Mouse (Mus musculus) macrophage (primary cell): ENCODE data around the gene S100a4. TPM values are rescaled to one million over a fixed set of nuclear protein-coding genes. Genes with fewer than 3 reads are reported as not detected.

Experiments
- H3K27ac ChIP-seq: fragments of 350-480 bp; formaldehyde crosslinking; 2 replicates; pipeline ENCODE4 v1.9.0; 2021
- H3K36me3 ChIP-seq: fragments of 350-480 bp; formaldehyde crosslinking; 2 replicates; pipeline ENCODE4 v1.9.0; 2021; ENCODE audit errors: inconsistent target
- H3K4me3 ChIP-seq: fragments of 350-480 bp; formaldehyde crosslinking; 2 replicates; pipeline ENCODE4 v1.9.0; 2021; ENCODE audit errors: inconsistent target
- H3K79me2 ChIP-seq: fragments of 350-480 bp; formaldehyde crosslinking; 2 replicates; pipeline ENCODE4 v1.9.0; 2021; ENCODE audit errors: inconsistent target
- WGBS: methylation state at CpG from one replicate; pipeline ENCODE4 v1.1.7; 2026; ENCODE audit warnings: inconsistent platforms; ENCODE audit not compliant: missing documents; 5-methylcytosine and 5-hydroxymethylcytosine counted together
- polyA plus RNA-seq: library from polyadenylated mRNA; stranded (reverse); fragments of 250-400 nt; gene quantifications from 3 replicates; pipeline ENCODE4 v1.2.4, GENCODE M21; 2018; ENCODE audit warnings: inconsistent platforms
- total RNA-seq, 78 experiments: library from RNA; depleted of rRNA; stranded (reverse); fragments of 250-400 nt; gene quantifications; 1 replicate in 9 of 78; 2 replicates in 24 of 78; 3 replicates in 43 of 78; 4 replicates in 2 of 78; pipeline ENCODE4 v1.2.4; 2018; ENCODE audit warnings: inconsistent platforms in 56 of 78

The S100a4 gene
- total RNA-seq (2018; cell fraction: chromatin; rRNA removed), result 100 to 1,000 TPM in 1 of 26 experiments, 10 to 100 TPM in 3, 1 to 10 TPM in 15, not detected in 7; 2.0 to 107 (median 5.4) TPM
- total RNA-seq (2018; cell fraction: cytosol; rRNA removed), result 100 to 1,000 TPM in 13 of 26 experiments, 10 to 100 TPM in 13; 31.5 to 299 (median 113) TPM
- total RNA-seq (2018; cell fraction: nucleus; rRNA removed), result 10 to 100 TPM in 19 of 26 experiments, 1 to 10 TPM in 7; 5.3 to 99.0 (median 15.9) TPM
- polyA plus RNA-seq, result 174 to 303 TPM (median 196 TPM) in 3 replicates

DNA sequence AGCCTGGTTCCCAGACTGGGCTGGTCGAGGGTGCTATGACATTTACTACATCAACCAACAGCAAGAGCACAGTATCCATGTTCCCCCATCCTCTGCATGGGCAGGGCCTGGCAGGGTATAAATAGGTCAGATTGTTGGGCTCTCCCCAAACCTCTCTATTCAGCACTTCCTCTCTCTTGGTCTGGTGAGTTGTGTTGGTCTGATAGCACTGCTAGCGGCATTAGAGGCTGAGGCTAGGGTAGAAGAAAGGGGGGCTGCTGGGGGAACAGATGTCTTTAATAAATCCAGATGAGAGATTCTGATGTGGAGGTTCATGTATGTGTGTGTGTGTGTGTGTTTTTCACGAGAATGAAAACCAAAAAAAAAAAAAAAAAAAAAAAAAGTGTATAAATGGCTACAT, at the start of gene S100a4:
Gene S100a4, plus strand, starts transcription at position 149 of the 400 bp plus-strand sequence.
- WGBS, result 6% methylated on average over 2 of the region's 3 CpGs
- Histone ChIP-seq H3K36me3 (no peaks in the 10 kb centered on the region), H3K27ac (peak within 1 kb of the TSS; percentile 85), H3K79me2 (peaks cover 22% of the 10 kb centered on the region), H3K4me3 (peak within 1 kb of the TSS; percentile 47)

DNA sequence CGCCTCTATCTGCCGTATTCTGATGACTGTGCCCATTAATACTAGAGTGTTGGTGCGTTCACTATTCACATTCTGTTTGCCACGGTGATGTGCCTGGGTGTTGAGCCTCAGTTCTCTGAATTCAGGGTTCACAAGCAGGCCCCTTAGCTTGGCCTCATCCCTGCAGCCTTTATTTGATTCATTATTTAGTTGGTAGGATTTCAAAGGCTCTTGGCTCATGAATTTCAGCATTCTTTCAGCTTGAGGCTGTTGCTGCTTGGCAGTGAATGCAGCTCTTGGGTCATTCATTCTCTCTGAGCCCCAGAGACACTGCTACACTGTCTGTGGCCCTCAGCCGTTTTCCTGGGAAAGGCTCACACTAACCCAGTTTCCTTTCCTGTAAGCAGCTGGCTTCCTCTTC, 47.6 kb upstream of the S100a4 start:
- WGBS, result 80% methylated on average over 5 of the region's 5 CpGs
- H3K27ac ChIP-seq, result no peak overlapping the region
- no peak overlapping the region for H3K4me3 ChIP-seq
- no peaks in the 10 kb centered on the region for H3K79me2 ChIP-seq
- no peaks in the 10 kb centered on the region for H3K36me3 ChIP-seq

DNA sequence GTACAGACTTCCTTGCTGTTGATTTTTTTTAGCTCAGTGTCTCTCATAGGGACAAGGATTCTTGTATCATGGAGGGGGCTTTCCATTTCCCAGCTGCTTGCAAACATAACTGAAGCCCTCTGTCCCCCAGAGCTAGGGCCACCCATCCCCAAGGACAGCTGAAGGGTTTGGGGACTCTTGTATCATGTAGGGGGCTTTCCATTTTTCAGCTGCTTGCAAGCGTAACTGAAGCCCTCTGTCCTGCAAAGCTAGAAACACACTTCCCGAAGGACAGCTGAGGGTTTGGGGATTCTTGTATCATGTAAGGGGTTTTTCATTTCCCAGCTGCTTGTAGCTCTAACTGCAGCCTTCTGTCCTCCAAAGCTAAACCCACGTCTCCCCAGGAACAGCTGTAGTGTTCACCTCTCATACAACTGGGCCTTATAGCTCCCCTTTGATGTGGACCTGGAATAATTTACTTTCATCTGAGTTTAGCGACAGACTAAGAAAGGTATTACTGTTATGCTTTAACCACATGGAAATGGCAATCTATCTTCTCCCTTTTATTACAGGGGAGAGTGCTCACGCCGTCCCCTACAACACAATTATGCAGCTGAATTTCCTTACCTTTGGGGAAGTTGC, 43.5 kb upstream of the S100a4 start, which contains the start of gene S100a3:
Gene S100a3, plus strand, starts transcription at position 571 of the 621 bp plus-strand sequence.
- Histone ChIP-seq H3K4me3 (no peak within 1 kb of the TSS), H3K36me3 (no peaks in the 10 kb centered on the region), H3K27ac (no peak within 1 kb of the TSS), H3K79me2 (no peaks in the 10 kb centered on the region)
- 88% methylated on average over 6 of the region's 6 CpGs for WGBS

DNA sequence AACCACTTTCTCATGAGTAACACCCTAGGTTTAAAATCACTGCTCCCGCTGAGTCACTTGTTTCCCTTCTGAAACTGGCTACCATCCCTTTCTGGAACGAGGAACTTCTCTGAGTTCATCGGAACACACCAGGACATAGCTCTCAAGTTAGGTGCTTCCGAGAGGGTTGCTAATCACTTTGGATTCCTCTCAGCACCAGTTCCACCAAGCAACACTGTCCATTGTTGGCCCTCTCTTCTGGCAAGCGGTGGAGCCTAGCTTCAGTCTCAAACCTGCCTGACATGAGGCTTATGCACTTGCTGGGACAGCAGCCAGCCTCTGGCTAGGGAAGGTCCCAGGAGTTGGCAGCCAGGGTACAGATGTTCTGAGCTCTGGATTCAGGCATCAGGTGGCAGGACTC, 28.9 kb upstream of the S100a4 start:
- Histone ChIP-seq H3K27ac (no peak overlapping the region), H3K79me2 (no peaks in the 10 kb centered on the region), H3K4me3 (no peak overlapping the region), H3K36me3 (no peaks in the 10 kb centered on the region)
- WGBS, result 53% methylated on average over 5 of the region's 5 CpGs

DNA sequence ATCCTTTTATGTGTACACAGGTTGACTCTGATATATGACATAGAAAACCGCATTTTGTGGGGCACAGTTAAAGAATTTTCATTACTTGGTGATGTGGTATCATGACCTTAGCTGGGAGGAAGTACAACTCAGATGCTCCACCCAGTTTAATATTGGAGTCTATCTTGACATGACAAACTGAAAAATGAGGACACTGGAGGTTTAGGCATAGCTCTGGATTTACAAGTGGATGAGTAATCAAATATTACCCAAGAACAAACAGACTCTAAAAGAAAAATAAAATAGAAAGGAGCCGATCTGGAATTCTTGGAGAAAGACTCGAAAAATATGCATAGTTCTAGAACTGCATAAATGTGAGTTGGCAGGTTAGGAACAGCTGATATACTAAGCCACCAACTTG, 28.3 kb upstream of the S100a4 start:
- H3K79me2 ChIP-seq, result no peaks in the 10 kb centered on the region
- no peak overlapping the region for H3K27ac ChIP-seq
- 87% methylated on average over 3 of the region's 3 CpGs for WGBS
- no peaks in the 10 kb centered on the region for H3K36me3 ChIP-seq
- no peak overlapping the region for H3K4me3 ChIP-seq

DNA sequence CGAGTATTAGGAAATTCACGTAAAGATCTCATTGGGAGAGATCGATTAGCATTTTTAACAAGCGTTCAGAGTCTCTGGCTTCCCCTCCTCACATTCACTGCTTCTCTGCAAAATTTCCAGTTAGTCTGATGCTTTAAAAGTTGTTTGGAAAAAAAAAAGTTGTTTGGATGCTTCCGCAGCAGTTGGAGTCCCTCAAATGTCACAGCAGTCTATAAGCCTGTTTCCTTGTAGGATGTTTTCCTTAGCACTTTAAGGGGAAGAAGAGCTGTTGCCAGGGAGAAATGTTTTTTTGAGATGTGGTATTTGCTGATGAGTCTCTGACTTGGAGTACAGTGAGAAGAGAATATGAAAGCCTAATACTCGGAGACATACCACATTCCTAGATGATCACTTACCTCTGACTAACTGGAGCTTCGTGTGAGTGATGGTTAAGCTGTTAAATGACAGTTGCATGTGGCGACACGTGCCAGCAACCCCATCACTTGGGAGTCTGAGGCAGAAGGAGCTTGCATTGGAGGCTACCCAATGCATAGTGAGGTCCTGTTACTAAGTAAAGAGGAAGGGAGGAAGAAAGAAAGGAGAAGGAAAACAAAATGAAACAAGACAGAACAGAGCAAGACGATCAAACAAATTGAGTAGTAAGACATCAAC, 27.1 kb upstream of the S100a4 start:
- 88% methylated on average over 9 of the region's 10 CpGs for WGBS
- Histone ChIP-seq H3K36me3 (no peaks in the 10 kb centered on the region), H3K4me3 (no peak overlapping the region), H3K27ac (no peak overlapping the region), H3K79me2 (no peaks in the 10 kb centered on the region)

DNA sequence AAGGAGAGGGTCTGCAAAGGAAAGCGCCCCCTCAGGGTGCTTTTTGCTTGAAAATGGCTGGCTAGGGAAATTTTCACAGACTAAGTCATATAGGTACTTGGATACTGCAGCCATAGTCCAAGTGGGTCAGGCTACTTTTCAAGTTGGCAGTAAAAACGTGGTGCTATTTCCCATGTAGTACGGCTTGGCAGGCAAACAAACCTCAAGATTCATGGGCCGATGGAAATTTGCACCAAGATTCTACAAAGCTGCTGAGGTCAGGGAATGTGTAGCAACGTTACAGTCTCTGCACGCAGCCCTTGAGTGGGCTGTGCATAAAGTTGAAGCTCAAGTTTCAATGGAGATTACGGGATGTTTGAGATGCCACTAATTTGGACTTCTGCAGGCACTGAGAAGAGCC, 24.1 kb upstream of the S100a4 start:
- Histone ChIP-seq H3K27ac (no peak overlapping the region), H3K79me2 (no peaks in the 10 kb centered on the region), H3K4me3 (no peak overlapping the region), H3K36me3 (no peaks in the 10 kb centered on the region)
- 92% methylated on average over 7 of the region's 7 CpGs for WGBS

DNA sequence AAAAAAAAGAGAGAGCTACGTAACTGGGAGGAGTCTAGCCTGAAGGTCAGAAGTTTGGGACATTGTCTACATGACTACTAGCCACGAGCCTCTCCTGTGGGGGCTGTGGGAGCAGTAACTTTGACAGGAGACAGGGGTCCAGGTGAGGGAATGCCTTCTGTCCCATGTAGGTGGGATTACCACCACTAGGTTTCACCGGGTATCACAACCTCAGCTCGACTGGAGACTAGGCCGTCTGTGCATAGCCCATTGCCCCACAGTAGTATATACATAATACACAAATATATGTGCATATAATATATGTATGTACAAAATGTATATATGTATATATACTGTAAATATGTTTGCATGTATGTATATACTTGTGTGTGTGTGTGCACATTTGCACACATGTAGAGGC, 22.4 kb upstream of the S100a4 start:
- no peak overlapping the region for H3K4me3 ChIP-seq
- 92% methylated on average over 5 of the region's 5 CpGs for WGBS
- no peak overlapping the region for H3K27ac ChIP-seq
- H3K36me3 ChIP-seq, result no peaks in the 10 kb centered on the region
- H3K79me2 ChIP-seq, result no peaks in the 10 kb centered on the region

DNA sequence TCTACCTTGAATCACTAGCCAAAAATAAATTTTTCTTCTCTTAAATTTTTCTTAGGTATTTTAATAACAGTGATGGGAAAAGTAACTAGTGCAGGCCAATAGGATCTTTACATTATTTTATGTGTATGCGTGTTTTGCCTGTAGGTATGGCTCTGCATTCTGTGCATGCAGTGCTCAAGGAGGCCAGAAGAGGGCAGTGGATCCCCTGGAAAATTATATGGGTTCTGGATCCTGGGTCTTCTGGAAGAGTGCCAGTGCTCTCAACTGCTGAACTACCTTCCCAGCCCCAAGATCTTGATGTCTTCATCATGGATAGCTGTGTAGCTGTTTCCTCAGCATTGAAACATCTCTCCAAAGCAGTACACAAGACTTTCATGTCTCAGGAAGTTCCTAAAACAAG, 21.4 kb upstream of the S100a4 start:
- WGBS, result 94% methylated on average over 1 of the region's 1 CpGs
- H3K4me3 ChIP-seq, result no peak overlapping the region

DNA sequence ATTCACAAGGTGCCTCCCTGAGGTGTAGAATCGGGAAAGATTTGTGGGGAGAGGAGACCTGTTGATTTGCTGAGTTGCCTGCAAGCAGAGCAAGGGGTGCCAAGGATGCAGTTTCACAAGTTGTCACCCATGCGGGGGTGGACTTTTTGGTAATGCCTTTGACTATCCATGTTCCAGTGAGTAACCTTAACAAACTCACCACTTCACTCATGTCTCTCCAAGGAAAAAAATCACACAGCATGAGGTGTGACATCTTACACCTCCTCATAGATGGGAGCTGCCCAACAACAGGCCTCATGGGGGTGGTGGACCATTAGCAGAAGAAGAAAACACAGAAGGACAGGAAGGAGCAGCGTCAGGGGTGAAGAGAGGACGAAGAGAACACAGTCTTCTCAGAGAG, 21.0 kb upstream of the S100a4 start:
- no peaks in the 10 kb centered on the region for H3K79me2 ChIP-seq
- 96% methylated on average over 4 of the region's 4 CpGs for WGBS
- H3K27ac ChIP-seq, result no peak overlapping the region
- no peaks in the 10 kb centered on the region for H3K36me3 ChIP-seq
- no peak overlapping the region for H3K4me3 ChIP-seq

More for the DNA sequence above, 21.4 kb upstream of the S100a4 start:
- Histone ChIP-seq H3K36me3 (no peaks in the 10 kb centered on the region), H3K79me2 (no peaks in the 10 kb centered on the region), H3K27ac (no peak overlapping the region)

DNA sequence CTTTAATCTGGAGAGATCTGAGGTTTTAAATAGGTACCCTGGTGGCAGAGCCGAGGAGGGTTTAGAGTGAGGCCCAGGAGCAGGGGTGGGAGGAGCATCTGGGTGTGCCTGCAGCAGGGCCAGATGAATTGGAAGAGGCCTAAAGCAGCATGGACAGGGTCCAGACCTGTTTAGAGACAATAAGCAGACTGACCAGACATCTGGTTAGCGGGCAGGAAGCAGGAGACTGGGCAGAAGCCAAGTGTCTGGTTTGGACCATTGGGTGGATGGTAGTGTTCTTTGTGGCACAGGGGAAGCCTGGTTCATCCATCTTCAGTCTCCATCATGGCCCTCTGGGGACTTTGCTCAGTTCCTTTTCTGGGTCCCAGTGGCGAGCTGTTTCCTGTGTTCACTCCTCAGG, 19.7 kb upstream of the S100a4 start:
- Histone ChIP-seq H3K36me3 (no peaks in the 10 kb centered on the region), H3K79me2 (no peaks in the 10 kb centered on the region), H3K4me3 (no peak overlapping the region), H3K27ac (no peak overlapping the region)
- WGBS, result 61% methylated on average over 3 of the region's 3 CpGs

DNA sequence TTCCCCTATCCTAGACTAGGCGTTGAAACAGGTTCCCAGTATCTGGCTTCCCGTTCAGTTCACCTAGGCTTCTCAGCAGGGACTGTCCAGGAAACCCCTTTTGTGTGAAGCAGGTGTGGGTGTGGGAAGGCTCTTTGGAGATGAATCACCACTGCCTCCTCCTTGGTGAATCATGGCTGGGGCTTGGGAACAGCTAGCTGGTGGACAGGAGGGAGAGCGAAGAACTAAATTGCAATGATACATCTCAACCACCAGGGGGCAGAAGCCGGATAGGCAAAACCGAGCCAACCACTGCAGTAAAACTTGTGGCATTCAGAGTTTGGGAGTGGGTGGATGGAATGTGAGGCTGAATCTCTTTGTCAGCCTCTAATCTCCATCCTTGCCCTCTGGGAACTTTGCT, 18.0 kb upstream of the S100a4 start:
- Histone ChIP-seq H3K4me3 (no peak overlapping the region), H3K27ac (no peak overlapping the region), H3K36me3 (no peaks in the 10 kb centered on the region), H3K79me2 (no peaks in the 10 kb centered on the region)
- 19% methylated on average over 5 of the region's 5 CpGs for WGBS

DNA sequence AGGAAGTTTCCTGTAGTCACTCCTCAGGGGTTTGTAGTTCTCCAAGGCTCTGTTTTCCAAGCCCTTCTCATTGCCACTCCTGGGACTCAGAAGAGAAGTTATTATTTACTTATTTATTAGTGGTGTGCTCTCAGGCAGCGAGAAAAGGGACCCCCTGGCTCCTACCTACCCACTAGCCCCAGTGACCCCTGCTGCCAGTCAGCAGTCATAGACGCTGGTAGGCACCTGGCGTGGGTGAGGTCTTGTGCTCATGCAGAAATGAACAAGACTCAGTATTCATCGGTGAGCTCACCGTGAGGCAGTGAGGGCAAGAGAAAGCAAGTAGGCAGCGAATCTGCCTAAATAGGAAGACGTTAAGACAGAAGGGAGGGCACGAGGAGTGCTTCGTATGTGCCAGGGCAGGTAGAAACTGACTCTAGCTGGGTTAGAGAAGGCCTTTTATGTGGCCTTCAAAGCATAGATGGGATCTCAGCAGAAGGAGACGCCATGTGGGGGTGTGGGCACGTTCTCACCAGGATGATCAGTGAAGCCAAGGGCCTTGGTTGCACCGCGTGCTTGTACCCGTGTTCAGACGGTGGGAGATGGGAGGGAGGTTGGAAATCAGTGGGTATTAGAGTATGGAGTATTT, 17.4 kb upstream of the S100a4 start:
- peak overlapping the region; percentile 93 for H3K27ac ChIP-seq
- 71% methylated on average over 15 of the region's 15 CpGs for WGBS
- no peak overlapping the region for H3K4me3 ChIP-seq
- no peaks in the 10 kb centered on the region for H3K79me2 ChIP-seq
- no peaks in the 10 kb centered on the region for H3K36me3 ChIP-seq

DNA sequence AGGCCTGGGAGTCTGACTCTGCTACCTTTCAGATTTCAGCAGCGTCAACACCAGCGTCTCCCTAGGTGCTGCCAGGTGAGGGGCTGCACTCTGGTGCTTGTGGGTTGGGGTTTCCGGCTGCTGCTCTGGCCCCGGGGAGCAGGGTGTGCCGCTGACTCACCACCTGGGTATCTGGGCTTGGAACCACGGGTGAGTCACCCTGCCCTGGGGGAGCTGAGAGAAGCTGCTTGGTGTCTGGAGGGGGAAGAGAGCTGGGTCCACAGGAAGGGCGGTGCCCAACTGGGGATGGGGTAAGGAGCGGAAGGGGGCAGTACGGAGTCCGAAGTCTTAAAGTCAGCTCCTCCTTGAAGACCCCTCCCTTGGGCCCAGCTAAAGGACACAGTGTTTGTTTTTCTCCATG, 16.7 kb upstream of the S100a4 start:
- no peaks in the 10 kb centered on the region for H3K79me2 ChIP-seq
- H3K4me3 ChIP-seq, result peak overlapping the region; percentile 3; the same call in 1 of the 2 replicates
- H3K36me3 ChIP-seq, result no peaks in the 10 kb centered on the region
- WGBS, result 7% methylated on average over 10 of the region's 10 CpGs
- H3K27ac ChIP-seq, result peak overlapping the region; percentile 93
